Mouse (Mus musculus) Patski (cell line): ENCODE results near the gene Ccni. TPM values are rescaled to one million over a fixed set of nuclear protein-coding genes. Genes with fewer than 3 reads are reported as not detected.

Experiments
- ATAC-seq: fragments of 100-300 bp; one replicate; pipeline ENCODE4 v1.8.0; 2021
- CTCF ChIA-PET: fragments of 350-600 bp; sonication (Branson Sonifier 250); formaldehyde crosslinking; loops from one replicate; lab custom pipeline; 2022; ENCODE audit warnings: inconsistent platforms; lab: Charles Lee
- POLR2A ChIA-PET: fragments of 350-600 bp; sonication (Branson Sonifier 250); formaldehyde crosslinking; loops from one replicate; lab custom pipeline; 2022; ENCODE audit warnings: antibody characterized with exemption, inconsistent platforms; lab: Charles Lee
- DNase-seq: peaks from one replicate; pipeline ENCODE4 v3.0.0-alpha.2; 2011; ENCODE audit warnings: low read depth, low spot score
- H3K27me3 ChIP-seq: fragments of 371-371 bp; one replicate; pipeline ENCODE4 v1.5.1; 2021
- CTCF ChIP-seq: fragments of 100-300 bp; IDR thresholded peaks from one replicate; pipeline ENCODE4 v1.5.1; 2021
- in situ Hi-C: fragments of 300-500 bp; cut with MboI; formaldehyde crosslinking; loops from 3 replicates; pipeline ENCODE4 v1.11.1; 2018; ENCODE audit warnings: low pct_unique_long_range_greater_than_20kb, mixed read lengths
- polyA plus RNA-seq: library from polyadenylated mRNA; unstranded; gene quantifications from one replicate; pipeline ENCODE4 v1.2.3, GENCODE M21; 2021

The Ccni gene
- polyA plus RNA-seq, 1 experiment from 2014 or later = 239 TPM

DNA sequence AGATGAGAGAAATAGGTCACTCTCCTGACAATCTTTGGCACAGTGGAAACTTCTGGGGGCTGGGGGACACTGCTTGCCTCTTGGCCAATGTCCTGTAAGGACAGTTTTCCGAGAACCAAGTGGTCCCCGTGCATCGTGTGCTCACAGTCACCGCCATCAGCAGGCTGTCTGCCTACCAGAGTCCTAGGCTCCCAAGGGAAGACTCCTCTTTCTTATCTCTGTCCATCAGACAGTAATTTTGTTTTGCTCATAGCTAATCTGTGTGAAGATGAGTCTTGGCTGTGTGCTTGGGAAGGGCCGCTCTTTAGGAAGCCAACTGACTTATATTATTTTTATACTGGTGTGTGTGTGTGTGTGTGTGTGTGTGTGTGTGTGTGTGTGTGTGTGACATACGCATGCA is 60.8 kb downstream of the Ccni start:
- no peak for TF ChIP-seq CTCF
- in situ Hi-C loops = no loop called here
- ChIA-PET POLR2A (interaction anchor here (0.7 to 1.3 kb wide), 2 partner anchors 9 to 12 kb away, joined by 4 to 6 read pairs; no protein-coding TSS in a partner anchor), CTCF (interaction anchor here (0.8 to 1.0 kb wide), 3 partner anchors 9 to 52 kb away, joined by 3 read pairs; no protein-coding TSS in a partner anchor)
- no peak for ATAC-seq
- DNase-seq = no peak
- H3K27me3 ChIP-seq = no peaks in the 10 kb centered on the region

DNA sequence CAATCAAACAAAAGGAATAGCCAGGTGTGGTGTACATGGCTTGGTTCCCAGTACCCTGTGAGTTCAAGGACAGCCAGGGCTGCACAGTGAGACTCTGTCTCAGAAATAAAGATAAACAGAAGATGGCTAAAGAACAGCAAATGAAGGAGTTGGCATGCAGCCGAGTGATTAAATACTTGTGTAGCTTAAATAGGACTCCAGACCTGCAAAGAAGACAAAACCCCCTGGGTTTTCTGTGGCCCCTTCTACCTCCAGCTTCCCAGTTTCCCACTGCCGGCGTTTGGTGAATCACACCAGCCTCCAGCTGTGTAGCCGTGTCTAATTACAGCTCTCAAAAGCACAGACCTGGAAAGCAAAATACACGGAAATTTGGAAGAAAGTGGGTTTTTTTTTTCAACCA is 61.4 kb downstream of the Ccni start:
- DNase-seq (peak; percentile 98), ATAC-seq (peak; percentile 91)
- no peak for TF ChIP-seq CTCF
- ChIA-PET POLR2A (interaction anchor here (0.7 to 1.3 kb wide), 2 partner anchors 8 to 12 kb away, joined by 4 to 6 read pairs; no protein-coding TSS in a partner anchor), CTCF (interaction anchor here (0.7 to 1.0 kb wide), 2 partner anchors 17 to 51 kb away, joined by 3 to 4 read pairs; no protein-coding TSS in a partner anchor)
- H3K27me3 ChIP-seq = no peaks in the 10 kb centered on the region
- in situ Hi-C loops = no loop called here

DNA sequence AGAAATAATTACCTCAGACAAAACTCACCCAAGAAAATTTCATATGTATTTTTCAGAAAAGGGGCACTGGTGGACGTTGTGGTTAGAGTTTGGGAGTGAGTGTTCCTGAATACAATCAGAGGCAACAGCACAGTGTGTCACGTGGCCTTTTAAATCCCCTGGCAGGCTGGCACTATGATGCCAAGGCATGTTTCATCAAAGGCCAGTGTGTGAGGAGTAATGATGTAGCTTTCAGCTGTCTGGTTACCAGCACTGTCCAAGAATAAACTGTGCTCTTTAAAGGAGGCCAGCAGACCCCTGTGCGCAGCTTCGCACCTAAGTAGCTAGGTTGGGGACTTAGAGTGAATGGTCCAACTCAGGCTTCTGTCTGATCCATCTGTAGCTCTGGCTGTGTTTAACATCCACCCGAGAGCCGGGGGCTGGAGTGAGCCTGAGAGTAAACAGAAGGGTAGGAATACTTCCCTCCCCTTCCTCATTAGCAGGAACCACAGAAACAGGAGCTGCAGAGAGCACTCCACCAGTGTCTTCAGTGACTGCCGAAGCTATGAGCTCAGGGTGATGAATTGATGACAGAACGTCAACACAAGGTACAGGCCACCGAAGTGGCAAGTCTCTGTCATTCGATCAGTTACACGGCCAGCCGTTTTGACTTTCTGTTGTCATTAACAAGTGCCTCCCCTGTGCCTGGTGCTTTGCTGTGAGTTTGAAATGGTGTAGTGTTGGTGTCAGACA is 62.8 kb downstream of the Ccni start:
- DNase-seq = no peak
- ChIA-PET POLR2A (no interaction called here), CTCF (interaction anchor here (0.9 to 1.8 kb wide), 3 partner anchors 9 to 415 kb away, joined by 3 to 6 read pairs (median 3); no protein-coding TSS in a partner anchor)
- no peak for ATAC-seq
- no peaks in the 10 kb centered on the region for H3K27me3 ChIP-seq
- in situ Hi-C loops = no loop called here
- TF ChIP-seq CTCF = no peak

- CTCF ChIA-PET = interaction anchor here (2.0 kb wide), 1 partner anchor 37 kb away, joined by 4 read pairs; no protein-coding TSS in a partner anchor
- no peak for ATAC-seq
Measured at GRCm38 (mm10) chr5:93140747-93141146, 65.5 kb downstream of the Ccni start.

GRCm38 (mm10) chr5:93139350-93139749 is 66.9 kb downstream of the Ccni start:
- POLR2A ChIA-PET = interaction anchor here (1.3 kb wide), 1 partner anchor 10 kb away, joined by 3 read pairs; no protein-coding TSS in a partner anchor
- ATAC-seq (no peak), DNase-seq (no peak)
- in situ Hi-C loops = no loop called here
- no peak for TF ChIP-seq CTCF
- H3K27me3 ChIP-seq = no peaks in the 10 kb centered on the region
- CTCF ChIA-PET = interaction anchor here (0.7 to 1.4 kb wide), 3 partner anchors 9 to 34 kb away, joined by 3 read pairs; no protein-coding TSS in a partner anchor

More at GRCm38 (mm10) chr5:93140747-93141146, 65.5 kb downstream of the Ccni start:
- TF ChIP-seq CTCF = no peak
- H3K27me3 ChIP-seq = no peaks in the 10 kb centered on the region
- DNase-seq = no peak
- in situ Hi-C loops = no loop called here
- POLR2A ChIA-PET = no interaction called here

DNA sequence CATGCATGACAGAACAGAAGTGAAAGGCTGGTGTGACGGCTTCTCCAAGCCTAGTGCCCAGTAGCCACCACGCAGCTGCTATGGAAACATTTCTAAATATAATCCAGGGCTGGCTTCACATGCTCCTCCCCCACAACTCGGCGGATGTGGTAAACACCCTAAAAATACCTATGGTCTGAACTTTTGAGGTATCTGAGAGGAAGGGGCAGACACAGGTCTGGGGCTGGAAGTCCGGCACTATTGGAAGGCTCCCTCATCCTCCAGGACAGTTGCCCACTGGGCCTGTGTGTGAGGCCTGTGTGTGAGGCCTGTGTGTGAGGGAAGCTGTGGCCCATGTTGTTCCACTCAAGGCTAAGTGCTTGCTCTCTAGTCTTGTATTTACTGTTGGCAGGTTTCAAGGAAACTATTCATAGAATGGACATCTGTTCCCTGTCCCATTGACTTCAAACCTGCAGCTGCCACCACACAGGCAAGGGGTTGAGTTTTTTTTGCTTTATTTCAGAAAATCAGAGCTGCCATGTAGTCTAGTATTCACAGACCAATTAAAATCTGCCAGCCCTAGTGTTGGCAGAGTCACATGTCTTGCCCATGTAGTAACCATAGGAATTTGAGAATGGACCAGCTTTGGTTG is 69.2 kb downstream of the Ccni start:
- in situ Hi-C loops = no loop called here
- ATAC-seq (no peak), DNase-seq (no peak)
- ChIA-PET POLR2A (interaction anchor here (0.5 to 2.8 kb wide), 4 partner anchors 14 to 645 kb away, joined by 3 to 17 read pairs (median 3); partner anchors contain the start of gene Sept11), CTCF (interaction anchor here (1.1 to 1.4 kb wide), 4 partner anchors 9 to 20 kb away, joined by 3 to 4 read pairs (median 3); no protein-coding TSS in a partner anchor)
- TF ChIP-seq CTCF = no peak
- no peaks in the 10 kb centered on the region for H3K27me3 ChIP-seq

- no peaks in the 10 kb centered on the region for H3K27me3 ChIP-seq
- POLR2A ChIA-PET = interaction anchor here (2.8 kb wide), 1 partner anchor 42 kb away, joined by 17 read pairs; the partner anchor contains the start of gene Sept11
- CTCF ChIA-PET = interaction anchor here (1.4 to 2.1 kb wide), 2 partner anchors 8 to 11 kb away, joined by 3 to 6 read pairs; no protein-coding TSS in a partner anchor
- TF ChIP-seq CTCF = no peak
- ATAC-seq = no peak
- in situ Hi-C loops = no loop called here
- DNase-seq = no peak
Measured at GRCm38 (mm10) chr5:93135368-93136107, 70.8 kb downstream of the Ccni start.

DNA sequence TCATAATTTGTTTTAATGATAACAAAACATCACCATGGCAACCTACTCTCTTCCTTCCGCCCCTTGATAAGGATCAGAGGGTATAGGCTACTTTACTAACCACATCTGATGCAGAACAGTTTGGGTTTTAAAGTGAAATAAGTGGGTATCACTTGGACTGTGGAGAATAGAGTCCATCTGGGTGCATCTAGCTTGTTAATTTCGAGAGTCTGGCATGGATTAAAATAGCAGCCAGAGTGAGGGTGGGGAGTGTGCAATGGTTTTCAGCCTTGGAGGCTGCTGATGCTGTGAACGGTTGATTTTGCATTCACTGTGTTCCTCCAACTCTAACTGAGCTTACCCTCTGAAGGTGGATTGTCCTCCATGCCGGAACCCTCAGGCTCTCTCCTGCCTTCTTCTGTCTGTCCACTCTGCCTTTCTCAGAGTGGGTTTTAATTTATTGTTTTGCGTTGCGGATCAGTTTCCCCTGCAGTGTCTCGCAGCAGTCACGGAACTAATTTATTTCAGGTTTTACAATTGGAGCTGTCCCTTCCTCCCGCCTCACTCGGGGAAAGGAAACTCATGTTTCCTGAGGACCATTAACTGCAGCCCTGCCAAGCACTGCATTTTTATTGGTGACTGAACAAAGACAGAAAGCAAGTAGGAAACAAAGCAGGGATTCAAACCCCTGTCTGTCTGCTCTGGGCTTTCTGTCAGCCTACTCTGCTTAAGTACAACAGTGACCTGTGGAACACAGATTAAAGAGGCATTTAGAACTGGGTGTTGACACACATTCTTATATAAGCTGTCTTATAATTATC is 72.7 kb downstream of the Ccni start:
- ChIA-PET CTCF (interaction anchor here (0.9 to 2.1 kb wide), 3 partner anchors 10 to 180 kb away, joined by 3 to 6 read pairs (median 3); no protein-coding TSS in a partner anchor), POLR2A (interaction anchor here (0.9 to 1.5 kb wide), 2 partner anchors 12 to 37 kb away, joined by 3 to 6 read pairs; no protein-coding TSS in a partner anchor)
- no peaks in the 10 kb centered on the region for H3K27me3 ChIP-seq
- ATAC-seq (no peak), DNase-seq (no peak)
- in situ Hi-C loops = loop anchor here (5.0 kb wide), 1 partner anchor 36 kb away; no protein-coding TSS in a partner anchor
- TF ChIP-seq CTCF = no peak

Other genes starting within 250 kb of the Ccni start
- gene Sowahb, start 161.5 kb downstream of the Ccni start, polyA plus RNA-seq = 0.18 TPM
- gene Sept11, start 113.1 kb downstream of the Ccni start, polyA plus RNA-seq = 335 TPM
- gene 2010109A12Rik, start within 50 bp of the Ccni start, polyA plus RNA-seq = 0.17 TPM
- 53.8 TPM for gene Ccng2, start 60.8 kb upstream of the Ccni start, polyA plus RNA-seq